Mouse (Mus musculus) brain, embryonic 18.5 days (tissue): ENCODE measurements at regions not wholly inside any gene's neighbourhood (a gene's known extent, or its start where the extent isn't known, plus 50 kb on each side); places are given as distances from the start of the nearest gene placed in this dataset.

Source experiments
- DNase-seq: peaks from one replicate; pipeline ENCODE4 v3.0.0-alpha.2; 2012; ENCODE audit warnings: low read depth, low spot score

DNA sequence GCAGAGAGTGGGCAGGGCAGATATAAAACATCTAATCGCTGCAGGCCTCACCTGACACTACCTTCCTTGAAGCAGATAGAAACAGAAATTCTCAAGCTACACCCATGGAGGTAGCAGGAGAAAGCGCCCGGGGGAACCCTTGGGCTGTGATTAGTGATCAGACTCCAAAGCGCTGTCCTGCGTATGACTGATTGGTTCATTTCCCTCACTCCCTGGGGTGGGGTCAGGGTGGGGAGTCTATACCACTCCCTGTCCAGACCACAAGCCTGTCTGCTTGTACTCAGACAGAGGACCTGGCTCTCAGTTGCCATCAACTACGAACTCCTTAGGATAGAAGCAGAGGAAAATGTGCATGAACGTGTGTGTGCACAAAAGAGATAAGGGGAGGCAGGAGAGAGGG, 77.7 kb downstream of the Gm826 start:
- no peak for DNase-seq

GRCm38 (mm10) chr2:160250228-160250627, 83.7 kb downstream of the Gm826 start:
- no peak for DNase-seq

- no peak for DNase-seq
These were observed 84.6 kb downstream of the Gm826 start for GRCm38 (mm10) chr2:160249104-160250093.

DNA sequence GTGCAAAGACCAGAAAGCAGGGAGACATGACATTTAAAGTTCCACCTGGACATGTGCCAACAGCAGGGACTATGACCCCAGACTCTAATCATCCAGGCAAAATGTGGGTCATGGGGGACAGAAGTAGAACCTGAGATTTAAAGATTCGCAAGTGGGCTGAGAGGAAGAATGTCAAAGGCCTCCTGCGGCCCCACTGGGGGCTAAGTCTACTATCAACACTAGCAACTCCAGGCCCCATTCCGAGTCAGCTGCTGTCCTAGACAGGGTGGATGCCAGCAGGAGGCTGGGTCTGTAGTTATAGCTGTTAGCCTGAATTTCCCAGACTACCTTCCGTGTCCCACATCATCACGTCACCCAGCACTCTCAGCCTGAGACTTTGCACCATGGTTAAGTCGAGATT, 86.7 kb downstream of the Gm826 start:
- DNase-seq, result no peak

- no peak for DNase-seq
These were observed 87.6 kb downstream of the Gm826 start for GRCm38 (mm10) chr2:160246356-160246755.

DNA sequence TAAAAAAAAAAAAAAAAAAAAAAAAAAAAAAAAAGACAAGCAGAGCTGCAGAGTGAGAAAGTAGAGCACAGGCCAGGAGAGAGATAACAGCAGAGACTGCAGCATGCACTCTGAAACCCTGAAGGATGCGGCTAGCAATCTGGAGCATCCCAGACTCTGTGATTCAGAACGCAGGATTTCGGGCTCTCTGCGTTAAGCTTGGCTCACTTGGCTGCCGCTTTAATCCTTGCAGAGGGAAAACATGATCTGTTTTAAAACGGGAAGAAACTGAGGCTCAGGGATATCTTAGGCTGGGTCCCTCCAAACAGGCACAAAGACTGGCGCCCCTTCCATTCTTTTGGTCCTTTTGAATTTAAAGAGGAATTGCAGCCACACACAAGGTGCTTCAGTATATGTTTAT, 89.1 kb downstream of the Gm826 start:
- no peak for DNase-seq

GRCm38 (mm10) chr2:160240531-160241379, 93.2 kb downstream of the Gm826 start:
- DNase-seq, result no peak

DNA sequence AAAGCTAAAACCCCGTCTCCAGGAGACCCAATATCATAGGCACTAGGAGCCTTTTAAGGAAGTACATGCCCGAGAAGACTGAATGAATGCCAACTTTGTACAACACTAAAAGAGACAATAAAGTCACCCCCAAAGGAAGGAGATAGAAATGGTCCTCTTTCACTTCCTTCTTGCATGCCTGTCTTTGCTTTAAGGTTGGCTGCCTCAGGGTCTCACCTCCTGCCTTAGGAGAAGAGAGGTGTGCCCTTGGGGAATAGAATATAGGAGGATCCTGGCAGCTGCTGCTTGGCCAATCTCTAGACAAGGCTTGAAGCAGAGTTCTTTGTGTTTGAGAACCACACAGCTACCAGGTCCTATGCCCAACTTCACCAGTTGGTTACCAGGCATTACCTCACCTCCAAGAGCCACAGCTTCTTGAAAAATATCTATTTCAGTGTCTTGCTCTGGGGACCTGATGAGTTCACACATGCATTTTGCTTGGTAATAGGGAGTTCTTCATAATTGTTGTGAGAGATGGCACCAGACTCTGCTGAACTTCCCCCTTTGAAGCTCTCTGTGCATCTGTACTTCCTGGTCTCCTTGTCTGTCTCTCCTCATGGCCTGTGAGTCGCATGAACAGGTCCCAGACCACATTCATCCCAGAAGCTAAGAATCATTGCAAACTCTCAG, 96.4 kb downstream of the Gm826 start:
- no peak for DNase-seq

GRCm38 (mm10) chr2:160236806-160237205, 97.2 kb downstream of the Gm826 start:
- DNase-seq, result no peak

GRCm38 (mm10) chr2:160230786-160231185, 103.2 kb downstream of the Gm826 start:
- no peak for DNase-seq

- DNase-seq, result no peak
These were observed 105.5 kb downstream of the Gm826 start for GRCm38 (mm10) chr2:160228331-160229035.

- DNase-seq, result no peak
These were observed 108.5 kb downstream of the Gm826 start for GRCm38 (mm10) chr2:160225450-160225849.

DNA sequence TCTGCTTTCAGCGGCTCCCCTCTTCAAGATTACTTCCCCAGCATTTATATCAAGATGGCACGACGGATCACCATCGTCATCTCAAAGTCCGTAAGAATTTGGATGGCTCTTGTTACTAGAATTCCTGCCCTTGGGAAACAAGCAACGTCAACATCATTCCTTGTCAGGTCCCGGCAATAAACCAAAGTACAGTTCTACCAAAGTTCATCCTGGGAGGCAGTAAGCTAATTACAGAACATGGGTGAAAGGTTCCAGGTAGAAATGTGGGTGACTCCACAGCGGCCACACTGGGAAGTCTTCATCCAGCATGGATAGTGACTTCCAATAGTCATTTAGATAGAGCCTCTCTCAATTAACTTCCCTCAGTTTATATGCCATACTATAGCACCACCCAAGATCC, 110.6 kb downstream of the Gm826 start:
- DNase-seq, result no peak

DNA sequence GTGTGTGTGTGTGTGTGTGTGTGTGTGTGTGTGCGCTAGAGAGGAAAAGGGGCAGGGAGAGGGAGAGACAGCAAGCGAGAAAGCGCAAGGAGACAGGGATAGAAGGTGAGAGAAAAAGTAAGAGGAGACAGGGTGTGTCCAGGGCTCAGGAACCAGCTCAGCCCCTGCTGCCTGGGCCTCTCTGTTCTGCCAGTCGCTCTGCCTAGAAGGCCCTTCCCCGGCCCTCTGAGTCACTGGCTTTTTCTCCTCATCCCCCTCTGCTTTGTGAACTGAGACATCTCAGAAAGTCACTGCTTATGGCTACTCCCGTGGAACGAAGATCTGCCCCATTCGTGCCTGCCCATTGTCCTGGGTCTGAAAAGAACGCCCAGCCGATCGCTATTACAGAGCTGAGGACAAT, 112.2 kb downstream of the Gm826 start:
- no peak for DNase-seq

DNA sequence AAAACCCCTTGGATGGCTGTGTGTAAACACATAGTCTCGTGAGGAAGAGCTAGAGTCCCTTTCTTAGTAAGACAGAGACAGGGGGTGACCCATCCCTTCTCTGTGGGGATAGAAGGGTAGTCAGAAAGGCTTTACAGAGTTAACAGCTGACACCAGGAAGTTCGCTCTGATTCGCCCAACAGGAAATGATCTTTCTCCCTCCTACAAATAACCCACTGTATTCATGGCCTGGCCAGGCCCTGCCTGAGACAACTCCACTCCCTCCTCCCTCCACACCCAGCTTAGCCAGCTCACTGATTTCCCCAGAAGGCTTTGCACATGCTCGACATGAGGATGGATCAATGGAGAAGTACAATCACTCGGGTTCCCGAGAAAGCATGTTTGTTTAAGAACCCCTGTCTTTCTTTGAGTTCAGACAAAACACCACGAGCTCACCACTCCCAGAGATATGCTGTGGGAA, 113.4 kb downstream of the Gm826 start:
- DNase-seq, result no peak

DNA sequence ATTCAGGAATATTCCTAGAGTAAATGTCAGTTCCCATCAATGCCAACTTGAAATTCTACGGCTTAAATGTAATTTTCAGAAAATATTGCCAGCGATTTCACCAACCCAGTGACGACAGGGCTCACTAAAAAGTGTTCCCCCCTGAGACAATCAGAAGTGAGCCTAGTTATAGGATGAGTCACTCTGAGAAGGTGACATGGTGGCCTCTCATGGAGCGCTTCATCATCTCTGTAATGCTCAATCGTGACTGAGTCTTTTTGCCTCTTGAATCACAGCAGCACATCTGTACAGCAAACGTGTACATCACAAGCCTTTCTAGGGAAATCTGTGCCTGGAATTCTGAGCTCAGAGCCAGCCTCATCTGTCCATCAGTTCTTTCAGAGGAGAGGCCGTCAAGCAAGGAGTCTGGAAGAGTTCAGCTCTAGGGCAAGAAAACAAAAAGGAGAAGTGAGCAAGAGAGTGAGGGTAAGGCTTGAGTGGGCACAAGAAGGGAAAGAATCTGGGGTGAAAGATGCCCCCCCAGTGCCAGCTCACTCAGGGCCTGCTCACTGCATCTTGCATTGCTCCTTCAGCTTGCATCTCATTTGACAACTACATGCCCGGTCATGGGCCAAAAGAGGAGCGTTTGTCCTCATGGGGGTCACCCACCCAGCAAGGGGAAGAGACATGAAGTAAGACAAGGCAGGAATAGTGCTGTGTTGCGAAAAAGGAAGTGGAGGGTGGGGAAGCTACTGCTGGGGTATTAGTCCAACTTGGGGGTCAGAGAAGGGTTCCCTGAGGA, 119.7 kb downstream of the Gm826 start:
- DNase-seq, result no peak

GRCm38 (mm10) chr2:160210507-160210906, 123.5 kb downstream of the Gm826 start:
- DNase-seq, result no peak

GRCm38 (mm10) chr2:160209589-160210264, 124.2 kb downstream of the Gm826 start:
- DNase-seq, result no peak

GRCm38 (mm10) chr2:160208295-160208694, 125.7 kb downstream of the Gm826 start:
- no peak for DNase-seq

- DNase-seq, result no peak
These were observed 126.7 kb downstream of the Gm826 start for GRCm38 (mm10) chr2:160207226-160207625.
